Mouse (Mus musculus) heart, postnatal 0 days (tissue): ENCODE measurements around the gene Rbm6. TPM values are rescaled to one million over a fixed set of nuclear protein-coding genes. Genes with fewer than 3 reads are reported as not detected.

Source experiments
- ATAC-seq: fragments of 200-750 bp; cut with Nextera tagmentation; 2 replicates; pipeline ENCODE4 v1.8.0; 2017; ENCODE audit warnings: low read depth, moderate number of reproducible peaks, moderate library complexity; ENCODE audit not compliant: insufficient read depth
- DNase-seq: peaks from one replicate; pipeline ENCODE4 v3.0.0-alpha.2; 2016; ENCODE audit warnings: low spot score
- H3K27ac ChIP-seq: fragments of 300-500 bp; sonication (generic); 2 replicates; pipeline ENCODE4 v1.5.1; 2014; ENCODE audit warnings: low read depth, mild to moderate bottlenecking
- H3K27me3 ChIP-seq: fragments of 300-500 bp; sonication (generic); 2 replicates; pipeline ENCODE4 v1.6.1; 2014; ENCODE audit warnings: low read length, mixed read lengths; ENCODE audit not compliant: control insufficient read depth, insufficient read depth
- H3K36me3 ChIP-seq: fragments of 300-500 bp; sonication (generic); replicated peaks from 2 replicates; pipeline ENCODE4 v1.6.1; 2014; ENCODE audit warnings: low read length, mixed read lengths; ENCODE audit not compliant: control insufficient read depth, insufficient read depth
- H3K4me1 ChIP-seq: fragments of 300-500 bp; sonication (generic); 2 replicates; pipeline ENCODE4 v1.6.1; 2014; ENCODE audit warnings: antibody characterized with exemption; ENCODE audit not compliant: control insufficient read depth, insufficient read depth
- H3K4me2 ChIP-seq: fragments of 300-500 bp; sonication (generic); 2 replicates; pipeline ENCODE4 v1.6.1; 2014; ENCODE audit warnings: low read depth, mild to moderate bottlenecking, low read length, moderate library complexity
- H3K4me3 ChIP-seq: fragments of 300-500 bp; sonication (generic); 2 replicates; pipeline ENCODE4 v1.5.1; 2014; ENCODE audit warnings: low read depth, low read length
- H3K9ac ChIP-seq: fragments of 300-500 bp; sonication (generic); replicated peaks from 2 replicates; pipeline ENCODE4 v1.6.1; 2014; ENCODE audit warnings: low read depth, low read length, mixed read lengths
- H3K9me3 ChIP-seq: fragments of 300-500 bp; sonication (generic); replicated peaks from 2 replicates; pipeline ENCODE4 v1.6.1; 2016; ENCODE audit warnings: low read length; ENCODE audit not compliant: control insufficient read depth
- CTCF ChIP-seq: IDR thresholded peaks from 2 replicates; pipeline ENCODE4 v1.5.1; 2016; ENCODE audit warnings: antibody characterized with exemption, control low read depth, low read depth
- EP300 ChIP-seq: IDR thresholded peaks from 2 replicates; pipeline ENCODE4 v1.6.1; 2016; ENCODE audit warnings: antibody characterized with exemption, low read depth
- WGBS: fragments of 180-500 bp; shearing (Covaris S2); extraction: QIAGEN DNeasy Blood & Tissue Kit; methylation state at CpG from one replicate; pipeline ENCODE4 v1.1.7; 2014; 5-methylcytosine and 5-hydroxymethylcytosine counted together
- polyA plus RNA-seq: library from polyadenylated mRNA; unstranded; fragments of >200 nt; fragmentation: Nextera tagmentation; extraction: Ambion mirVana; gene quantifications from 2 replicates; pipeline ENCODE4 v1.2.1, GENCODE M21; 2015
- total RNA-seq: library from RNA; depleted of rRNA; stranded (reverse); fragments of >200 nt; gene quantifications from 2 replicates; pipeline ENCODE4 v1.2.3, GENCODE M21; 2014; ENCODE audit warnings: low replicate concordance

The Rbm6 gene
- total and polyA plus RNA-seq, 2 experiments from 2014 or later: 28.3 to 35.1 TPM

DNA sequence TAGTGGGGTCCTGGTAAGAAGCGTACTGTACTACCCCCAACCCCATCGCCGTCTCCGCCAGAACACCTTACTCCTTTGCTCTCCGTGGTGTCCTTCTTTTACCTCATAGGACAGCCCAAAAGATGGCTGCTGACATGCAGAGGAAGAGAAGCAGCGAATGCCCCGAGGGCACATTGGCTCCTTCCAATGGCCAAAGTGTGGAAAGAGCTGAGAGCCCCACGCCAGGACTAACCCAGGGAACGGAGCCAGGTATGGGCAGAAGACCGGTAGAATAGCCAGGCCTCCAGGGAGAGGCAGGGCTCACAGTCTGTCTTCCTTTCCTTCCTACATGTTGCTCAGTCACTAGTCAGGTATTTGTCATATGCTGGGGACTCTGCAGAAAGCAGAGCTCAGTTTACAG, 25.5 kb upstream of the Rbm6 start:
- Histone ChIP-seq H3K9me3 (no peaks in the 10 kb centered on the region), H3K36me3 (peaks cover 21% of the 10 kb centered on the region), H3K9ac (no peak overlapping the region), H3K4me3 (no peak overlapping the region), H3K4me2 (no peak overlapping the region), H3K4me1 (no peaks in the 10 kb centered on the region), H3K27me3 (0 out of 2 replicates have a peak, but pooled peaks cover 3% of the 10 kb centered on the region), H3K27ac (no peak overlapping the region)
- TF ChIP-seq CTCF (no peak), EP300 (no peak)
- ATAC-seq: no peak
- 85% methylated on average over 10 of the region's 10 CpGs for WGBS
- no peak for DNase-seq

- WGBS: 97% methylated on average over 1 of the region's 1 CpGs
- no peak for DNase-seq
- H3K9me3 ChIP-seq: no peaks in the 10 kb centered on the region
- H3K4me2 ChIP-seq: no peak overlapping the region
- ATAC-seq: no peak
- H3K4me3 ChIP-seq: no peak overlapping the region
- H3K9ac ChIP-seq: no peak overlapping the region
- H3K4me1 ChIP-seq: no peaks in the 10 kb centered on the region
- no peak overlapping the region for H3K27ac ChIP-seq
- 0 out of 2 replicates have a peak, but pooled peaks cover 4% of the 10 kb centered on the region for H3K27me3 ChIP-seq
- TF ChIP-seq CTCF (peak; percentile 9; the same call in 1 of the 2 replicates), EP300 (no peak)
- H3K36me3 ChIP-seq: 0 out of 2 replicates have a peak, but pooled peaks cover 3% of the 10 kb centered on the region
Observed at GRCm38 (mm10) chr9:107891023-107891422, 18.0 kb upstream of the Rbm6 start.

DNA sequence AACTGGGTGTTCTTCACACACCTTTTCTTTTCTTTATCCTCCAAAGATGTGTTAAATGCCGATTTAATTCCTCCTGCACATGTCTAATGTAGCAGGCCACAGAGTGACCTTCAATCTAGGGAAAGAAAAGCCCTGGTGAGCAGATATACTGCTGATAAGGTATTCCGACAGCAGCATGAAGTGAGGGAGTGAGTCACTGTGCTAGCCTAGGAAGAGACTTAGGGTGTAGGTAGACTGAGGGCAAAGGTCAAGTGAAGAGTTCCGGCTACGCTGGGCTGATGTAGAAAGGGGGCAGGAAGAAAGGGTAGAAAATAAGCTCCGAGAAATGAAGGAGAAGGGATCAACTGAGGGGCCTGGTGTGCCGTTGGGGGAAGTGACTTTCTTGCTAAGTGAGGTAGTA, 17.2 kb upstream of the Rbm6 start:
- WGBS: 80% methylated on average over 6 of the region's 6 CpGs
- H3K4me1 ChIP-seq: no peaks in the 10 kb centered on the region
- no peak overlapping the region for H3K4me2 ChIP-seq
- H3K27ac ChIP-seq: no peak overlapping the region
- no peak overlapping the region for H3K4me3 ChIP-seq
- no peaks in the 10 kb centered on the region for H3K9me3 ChIP-seq
- no peak overlapping the region for H3K9ac ChIP-seq
- 0 out of 2 replicates have a peak, but pooled peaks cover 3% of the 10 kb centered on the region for H3K36me3 ChIP-seq
- no peak for TF ChIP-seq CTCF
- no peak for TF ChIP-seq EP300
- H3K27me3 ChIP-seq: 0 out of 2 replicates have a peak, but pooled peaks cover 7% of the 10 kb centered on the region
- DNase-seq (no peak), ATAC-seq (no peak)

- H3K4me2 ChIP-seq: peak overlapping the region; percentile 72
- peak overlapping the region; percentile 46; the same call in 1 of the 2 replicates for H3K27ac ChIP-seq
- peak; percentile 52 for DNase-seq
- H3K9me3 ChIP-seq: no peaks in the 10 kb centered on the region
- peak overlapping the region; percentile 57 for H3K9ac ChIP-seq
- ATAC-seq: peak; percentile 50
- 2% methylated on average over 18 of the region's 18 CpGs for WGBS
- H3K27me3 ChIP-seq: 0 out of 2 replicates have a peak, but pooled peaks cover 7% of the 10 kb centered on the region
- H3K36me3 ChIP-seq: 0 out of 2 replicates have a peak, but pooled peaks cover 3% of the 10 kb centered on the region
- no peak for TF ChIP-seq CTCF
- TF ChIP-seq EP300: no peak
- H3K4me1 ChIP-seq: no peaks in the 10 kb centered on the region
- H3K4me3 ChIP-seq: peak overlapping the region; percentile 60
Observed at GRCm38 (mm10) chr9:107888267-107888850, 15.3 kb upstream of the Rbm6 start.

DNA sequence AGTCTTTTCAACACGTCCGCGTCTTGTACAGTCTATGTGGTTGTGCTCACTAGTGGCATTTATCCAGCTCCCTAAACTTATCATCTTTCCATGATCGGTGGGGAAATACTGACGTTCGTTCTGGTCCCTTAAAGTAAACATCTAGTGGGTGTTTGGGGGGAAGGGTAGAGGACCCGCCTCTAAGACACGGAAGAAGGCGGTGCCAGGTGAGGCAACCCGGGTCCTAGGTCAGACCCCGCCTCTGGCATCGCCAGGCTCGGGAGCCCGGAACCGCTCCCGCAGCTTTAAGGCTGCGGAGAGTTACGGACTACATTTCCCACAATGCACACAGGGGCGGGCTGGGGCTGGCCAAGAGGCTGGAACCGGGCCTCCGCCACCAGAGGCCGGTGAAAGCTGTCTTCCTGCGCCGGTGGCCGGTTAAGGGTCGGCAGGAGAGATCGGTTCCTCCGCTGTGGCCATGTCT, 14.8 kb upstream of the Rbm6 start, which contains the start of gene Mon1a:
Mon1a (plus strand) TSS at position 348 of the 463 bp plus-strand sequence.
- peak; percentile 98 for ATAC-seq
- H3K27ac ChIP-seq: peak within 1 kb of the TSS; percentile 46

More for the DNA sequence above, 14.8 kb upstream of the Rbm6 start, which contains the start of gene Mon1a:
- Histone ChIP-seq H3K9me3 (no peaks in the 10 kb centered on the region), H3K9ac (peak within 1 kb of the TSS; percentile 57), H3K4me2 (peak within 1 kb of the TSS; percentile 72), H3K4me3 (peak within 1 kb of the TSS; percentile 60), H3K27me3 (0 out of 2 replicates have a peak, but pooled peaks cover 7% of the 10 kb centered on the region), H3K4me1 (no peaks in the 10 kb centered on the region), H3K36me3 (0 out of 2 replicates have a peak, but pooled peaks cover 2% of the 10 kb centered on the region)
- under 1% methylated on average over 28 of the region's 28 CpGs for WGBS
- DNase-seq: peak; percentile 79
- TF ChIP-seq EP300 (no peak), CTCF (peak; percentile 20; the same call in 1 of the 2 replicates)
